Mouse (Mus musculus) pancreas, adult 10 weeks (tissue): Measurements from ENCODE around the gene Gm21783. TPM values are rescaled to one million over a fixed set of nuclear protein-coding genes. Genes with fewer than 3 reads are reported as not detected.

Experiments used
- polyA plus RNA-seq: library from polyadenylated mRNA; stranded (reverse); fragments of 350-450 nt; fragmentation: Illumina TruSeq; extraction: RNeasy Lipid Tissue Mini Kit (QIAGEN cat#74804); gene quantifications from one replicate; pipeline ENCODE4 v1.2.3, GENCODE M21; 2015; ENCODE audit warnings: low read depth, low replicate concordance; ENCODE audit not compliant: insufficient read depth

Gene Gm21783
- not detected for polyA plus RNA-seq

DNA sequence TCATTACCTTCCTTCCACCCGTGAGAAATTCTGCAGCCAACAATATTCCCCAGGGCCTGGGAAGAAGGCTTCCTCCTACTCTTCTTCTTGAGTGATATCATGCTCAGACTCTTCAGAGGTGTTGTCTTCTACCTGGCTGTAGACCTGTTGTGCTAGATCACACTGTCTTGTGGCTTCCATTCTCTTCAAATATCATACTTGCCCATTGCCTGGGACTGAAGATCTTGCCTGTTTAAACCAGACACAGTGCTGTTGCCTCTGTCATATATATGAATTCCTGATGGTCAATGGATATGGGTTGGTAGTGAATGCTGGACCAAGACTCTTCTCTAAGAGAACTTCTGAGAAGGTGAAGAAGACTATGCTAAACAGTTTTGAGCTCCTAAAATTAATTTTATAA is at the start of gene Gm21783:
Gm21783 (minus strand) TSS at position 101 of the 400 bp plus-strand sequence.

